In the genomic region with DNA sequence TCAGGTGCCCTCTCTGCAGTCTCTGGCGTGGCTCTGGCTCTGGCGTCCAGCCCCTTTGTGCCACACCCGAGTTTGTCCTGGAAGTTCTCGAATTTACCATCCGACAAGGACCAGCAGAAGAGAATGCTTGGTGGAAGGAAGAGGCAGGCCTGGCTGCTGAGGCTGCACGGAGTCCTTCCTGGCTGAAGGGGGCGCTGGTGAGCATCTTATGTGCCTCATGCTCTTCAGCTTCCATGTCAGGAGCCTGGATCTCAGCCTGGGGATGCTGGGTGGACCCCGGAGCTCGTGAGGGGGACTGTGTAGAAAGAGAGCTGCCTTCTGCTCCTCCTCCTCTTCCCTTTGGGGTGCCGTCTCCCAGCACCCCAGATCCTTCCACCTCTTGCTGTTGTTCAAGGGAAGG, we compare ENCODE assay signal across 10 mouse cellular contexts. TPM values are rescaled to one million over a fixed set of nuclear protein-coding genes. Genes with fewer than 3 reads are reported as not detected.
DNase-seq lines count a peak whose midpoint lies in the region; ATAC-seq lines count a peak whose summit lies in the region.
"Had no signal": no experiment of that assay in that cellular context is flagged by ENCODE, and none has a peak within 500 bp of the region (broad histone marks: within the 10 kb centered on the region; RNA-seq: fewer than 3 reads in every experiment).

No protein-coding gene starts in this region.

- H3K27ac ChIP-seq in liver, embryonic 13.5 days, result peak overlapping the region; percentile 50
- H3K27ac ChIP-seq: neural tube, embryonic 13.5 days had no signal

- no peak overlapping the region for H3K4me3 ChIP-seq in liver, embryonic 13.5 days (replicated peaks)
- H3K4me3 ChIP-seq: neural tube, embryonic 13.5 days had no signal

- DNase-seq in adrenal gland, postnatal 10 days, result peak; percentile 60
- no peak for DNase-seq in adrenal gland, adult 18-20 months (ENCODE audit: low spot score in 2 of 2)
- peak; percentile 31 for DNase-seq in layer of hippocampus, adult 11-12 months (ENCODE audit: low spot score)
- DNase-seq in layer of hippocampus, postnatal 14 days (ENCODE audit: low spot score in 2 of 2), result no peak
- peak; percentile 47 to 65 for DNase-seq in adrenal gland, postnatal 36 days
- no peak for DNase-seq in liver, embryonic 13.5 days
- DNase-seq in spleen, postnatal 10 days (ENCODE audit: low spot score in 2 of 2), result peak; percentile 34 to 70
- no peak for DNase-seq in Muller cell, postnatal 12 days (ENCODE audit: inconsistent ontology term)

- 56% methylated on average over 10 of the region's 10 CpGs for WGBS in liver, embryonic 13.5 days (ENCODE audit: insufficient replicate concordance)

- H3K4me1 ChIP-seq in liver, embryonic 13.5 days (replicated peaks), result peaks cover 17% of the 10 kb centered on the region
- H3K4me1 ChIP-seq: neural tube, embryonic 13.5 days had no signal

- no peaks in the 10 kb centered on the region for H3K9me3 ChIP-seq in liver, embryonic 13.5 days (replicated peaks)
- H3K9me3 ChIP-seq: neural tube, embryonic 13.5 days had no signal

- H3K27me3 ChIP-seq in liver, embryonic 13.5 days, result no peaks in the 10 kb centered on the region
- H3K27me3 ChIP-seq: neural tube, embryonic 13.5 days had no signal

- H3K9ac ChIP-seq in liver, embryonic 13.5 days, result no peak overlapping the region
- H3K9ac ChIP-seq: neural tube, embryonic 13.5 days had no signal

- peaks cover 35% of the 10 kb centered on the region for H3K36me3 ChIP-seq in liver, embryonic 13.5 days

- ATAC-seq in liver, embryonic 13.5 days (ENCODE audit: low read depth), result 0 out of 2 replicates have a peak, but pooled peaks have one; percentile 6

- H3K4me2 ChIP-seq in liver, embryonic 13.5 days, result no peak overlapping the region
- H3K4me2 ChIP-seq: neural tube, embryonic 13.5 days had no signal

RNA-seq across cellular contexts. Expression of a gene that starts 7.2 kb away (rescaled TPM):
- total RNA-seq in adrenal gland, postnatal 10 days (2021), result 10 to 100 TPM; 18.0 to 54.7 TPM
- total RNA-seq in adrenal gland, adult 18-20 months (2021), result 1 to 10 TPM; 1.2 to 2.0 TPM
- under 1 TPM; 0.76 to 0.98 TPM for total RNA-seq in layer of hippocampus, postnatal 14 days (2021)
- total RNA-seq in adrenal gland, postnatal 36 days (2021), result 1 to 10 TPM; 1.5 to 2.7 TPM
- polyA plus RNA-seq in liver, embryonic 13.5 days (2015; fragmentation: Nextera tagmentation; extraction: Ambion mirVana), result 11.0 and 11.7 TPM in 2 replicates

RNA-seq across cellular contexts. Expression of a gene that starts 15.9 kb away (rescaled TPM):
- total RNA-seq in adrenal gland, postnatal 10 days (2021), result 10 to 100 TPM; 42.2 to 46.5 TPM
- total RNA-seq in adrenal gland, adult 18-20 months (2021), result 10 to 100 TPM; 44.8 to 55.9 TPM
- 10 to 100 TPM; 53.9 to 57.2 TPM for total RNA-seq in layer of hippocampus, postnatal 14 days (2021)
- 10 to 100 TPM; 49.9 to 55.6 TPM for total RNA-seq in adrenal gland, postnatal 36 days (2021)
- polyA plus RNA-seq in liver, embryonic 13.5 days (2015; fragmentation: Nextera tagmentation; extraction: Ambion mirVana), result 30.2 and 30.9 TPM in 2 replicates

RNA-seq across cellular contexts. Expression of a gene that starts 24.9 kb away (rescaled TPM):
- 10 to 100 TPM; 67.8 to 81.8 TPM for total RNA-seq in adrenal gland, postnatal 10 days (2021)
- total RNA-seq in adrenal gland, adult 18-20 months (2021), result 10 to 100 TPM; 64.1 to 70.7 TPM
- 10 to 100 TPM; 32.0 to 36.8 TPM for total RNA-seq in layer of hippocampus, postnatal 14 days (2021)
- 10 to 100 TPM; 59.3 to 64.9 TPM for total RNA-seq in adrenal gland, postnatal 36 days (2021)
- 8.5 and 9.4 TPM in 2 replicates for polyA plus RNA-seq in liver, embryonic 13.5 days (2015; fragmentation: Nextera tagmentation; extraction: Ambion mirVana)

RNA-seq across cellular contexts. Expression of a gene that starts 27.4 kb away (rescaled TPM):
- not detected for total RNA-seq in adrenal gland, postnatal 10 days (2021)
- not detected for total RNA-seq in adrenal gland, adult 18-20 months (2021)
- total RNA-seq in layer of hippocampus, postnatal 14 days (2021), result under 1 TPM in 1 of 2 experiments, not detected in 1; 0.31 TPM
- not detected for total RNA-seq in adrenal gland, postnatal 36 days (2021)
- 0.30 and 0.32 TPM in 2 replicates for polyA plus RNA-seq in liver, embryonic 13.5 days (2015; fragmentation: Nextera tagmentation; extraction: Ambion mirVana)
- total RNA-seq: heart, postnatal 36 days had no signal

RNA-seq across cellular contexts. Expression of a gene that starts 31.2 kb away (rescaled TPM):
- 10 to 100 TPM; 43.7 to 49.7 TPM for total RNA-seq in adrenal gland, postnatal 10 days (2021)
- total RNA-seq in adrenal gland, adult 18-20 months (2021), result 10 to 100 TPM; 40.2 to 46.5 TPM
- total RNA-seq in layer of hippocampus, postnatal 14 days (2021), result 10 to 100 TPM; 88.1 to 92.2 TPM
- 10 to 100 TPM; 40.9 to 46.1 TPM for total RNA-seq in adrenal gland, postnatal 36 days (2021)
- 31.2 and 36.0 TPM in 2 replicates for polyA plus RNA-seq in liver, embryonic 13.5 days (2015; fragmentation: Nextera tagmentation; extraction: Ambion mirVana)

Comparison
In these comparisons a context has a peak if more than half of its experiments do, and no peak if none do; other contexts are left out.
1. DNase-seq: peak in adrenal gland, postnatal 10 days (single experiment), layer of hippocampus, adult 11-12 months (single experiment), adrenal gland, postnatal 36 days (2 of 2) and spleen, postnatal 10 days (2 of 2); none in adrenal gland, adult 18-20 months (0 of 2), layer of hippocampus, postnatal 14 days (0 of 2), liver, embryonic 13.5 days (single experiment) and Muller cell, postnatal 12 days (single experiment).
2. RNA of a gene that starts 7.2 kb away (total RNA-seq): 18.0 to 54.7 TPM in adrenal gland, postnatal 10 days; 1.5 to 2.7 TPM in adrenal gland, postnatal 36 days, 1.2 to 2.0 TPM in adrenal gland, adult 18-20 months and 0.76 to 0.98 TPM in layer of hippocampus, postnatal 14 days; every median in the first group is over 4 times any median in the second.